Mouse (Mus musculus): ENCODE measurements around the gene Snd1. TPM values are rescaled to one million over a fixed set of nuclear protein-coding genes. Genes with fewer than 3 reads are reported as not detected.

Gene Snd1
- polyA plus RNA-seq, 1 experiment from 2014 or later = 113 TPM

DNA sequence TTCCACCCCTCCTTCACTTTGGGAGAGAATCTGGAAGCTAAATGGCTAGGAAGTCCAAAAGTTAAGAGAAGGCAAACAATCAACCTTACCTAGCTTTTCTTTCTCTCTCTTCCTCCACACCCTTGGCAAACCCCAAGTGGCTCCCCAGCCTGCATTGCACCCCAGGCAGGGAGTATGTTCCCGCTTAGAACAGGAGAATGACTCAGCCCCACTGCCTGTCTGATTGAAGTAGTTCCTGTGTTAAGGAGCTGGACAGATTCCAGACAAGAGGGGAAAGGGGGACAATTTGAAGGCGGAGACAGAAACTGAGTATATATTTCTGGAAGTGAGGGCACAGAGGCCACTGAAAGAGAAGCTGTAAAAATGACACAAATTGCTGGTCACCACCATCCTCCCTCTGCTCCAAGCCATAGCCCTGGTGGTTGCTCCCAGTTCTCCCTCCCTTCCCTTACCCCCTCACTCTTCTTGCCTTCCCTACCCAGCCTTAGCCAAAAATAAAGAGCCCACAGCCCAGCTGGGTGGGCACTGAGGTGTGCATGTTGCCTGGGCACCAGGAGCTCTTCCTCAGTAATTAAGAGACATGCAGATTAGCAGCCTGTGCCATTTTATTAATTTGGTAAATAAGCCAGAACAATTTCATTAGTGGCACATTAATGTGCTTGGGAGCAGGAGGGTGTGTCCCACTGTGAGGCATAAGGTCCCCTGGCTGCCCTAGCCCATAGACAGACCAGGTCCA is 392.7 kb downstream of the Snd1 start:
- Histone ChIP-seq H3K9me3 (ENCODE audit: control insufficient read depth, low read depth, low read length) (no peaks in the 10 kb centered on the region), H3K27ac (ENCODE audit: low read length) (peak overlapping the region; percentile 71; the same call in 1 of the 2 replicates)

DNA sequence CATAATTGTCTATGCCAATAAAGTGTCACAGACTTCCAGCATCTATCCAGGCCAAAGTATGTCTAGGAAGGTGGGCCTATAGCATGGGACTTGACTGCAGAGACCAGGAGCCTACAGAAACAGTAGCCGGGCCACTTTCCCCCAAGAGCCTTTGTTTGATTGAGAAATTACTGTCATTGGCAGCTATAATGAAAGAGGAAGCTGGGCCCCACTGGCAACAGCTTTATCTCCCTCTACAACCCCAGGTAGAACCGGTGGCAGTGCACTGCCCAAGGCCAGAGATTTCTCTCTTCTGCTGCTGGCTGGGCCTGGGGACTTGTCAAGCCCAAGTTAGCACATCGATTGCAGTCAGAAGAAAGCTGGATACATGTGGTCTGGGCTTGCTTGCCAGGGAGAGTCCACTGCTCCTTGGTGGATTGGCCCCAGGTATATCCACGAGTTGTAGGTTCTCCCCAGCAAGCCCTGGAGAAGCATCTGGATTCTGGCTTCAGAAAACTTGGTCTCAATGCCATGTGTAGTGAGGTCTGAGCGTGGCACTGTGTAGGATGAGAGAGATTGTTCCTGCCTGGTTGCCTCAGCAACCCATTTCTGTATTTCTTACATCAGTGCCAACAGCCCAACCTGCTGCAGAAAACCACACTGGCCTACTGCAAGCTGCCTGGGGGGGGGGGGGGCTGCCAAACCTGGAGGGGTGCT is 396.9 kb downstream of the Snd1 start:
- Histone ChIP-seq H3K4me1 (ENCODE audit: control insufficient read depth, insufficient read depth, low read length) (peaks cover 18% of the 10 kb centered on the region), H3K36me3 (ENCODE audit: control insufficient read depth, insufficient read depth, low read length) (peaks cover 13% of the 10 kb centered on the region), H3K27ac (ENCODE audit: low read length) (no peak overlapping the region), H3K4me3 (ENCODE audit: low read depth, low read length) (no peak overlapping the region), H3K27me3 (ENCODE audit: control insufficient read depth, insufficient read depth, low read length) (no peaks in the 10 kb centered on the region), H3K4me2 (replicated peaks; ENCODE audit: low read depth, low read length) (no peak overlapping the region), H3K9ac (replicated peaks; ENCODE audit: low read depth, low read length) (no peak overlapping the region), H3K9me3 (ENCODE audit: control insufficient read depth, low read depth, low read length) (no peaks in the 10 kb centered on the region)
- 77% methylated on average over 5 of the region's 5 CpGs for WGBS
- no peak for ATAC-seq (ENCODE audit: insufficient number of reproducible peaks, insufficient read depth, low FRiP score, low read depth)

More for the DNA sequence above, 392.7 kb downstream of the Snd1 start:
- H3K9ac ChIP-seq (replicated peaks; ENCODE audit: low read depth, low read length) = no peak overlapping the region
- H3K36me3 ChIP-seq (ENCODE audit: control insufficient read depth, insufficient read depth, low read length) = no peaks in the 10 kb centered on the region
- peaks cover 21% of the 10 kb centered on the region for H3K4me1 ChIP-seq (ENCODE audit: control insufficient read depth, insufficient read depth, low read length)
- WGBS = 11% methylated on average over 2 of the region's 2 CpGs
- no peak overlapping the region for H3K4me3 ChIP-seq (ENCODE audit: low read depth, low read length)
- H3K27me3 ChIP-seq (ENCODE audit: control insufficient read depth, insufficient read depth, low read length) = no peaks in the 10 kb centered on the region
- H3K4me2 ChIP-seq (replicated peaks; ENCODE audit: low read depth, low read length) = no peak overlapping the region
- peak; percentile 81 for ATAC-seq (ENCODE audit: insufficient number of reproducible peaks, insufficient read depth, low FRiP score, low read depth)

DNA sequence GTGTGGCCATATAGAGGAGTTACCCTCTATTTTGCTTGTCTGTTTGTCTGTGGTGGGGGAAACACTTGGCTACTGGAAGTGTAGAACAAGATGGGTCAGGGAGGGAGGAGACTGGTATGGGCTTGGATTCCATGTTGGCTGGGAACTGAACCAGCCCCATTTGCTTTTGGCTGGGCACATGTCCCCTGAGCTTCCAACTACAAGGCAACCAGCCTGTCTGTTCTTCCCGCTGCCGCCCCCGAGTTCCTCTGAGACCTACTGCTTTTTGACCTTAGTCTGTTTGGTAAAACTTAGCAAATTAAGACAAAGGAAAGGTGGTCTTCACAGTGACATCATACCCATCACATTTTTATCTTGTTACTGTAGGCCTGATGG is 397.5 kb downstream of the Snd1 start:
- Histone ChIP-seq H3K9ac (replicated peaks; ENCODE audit: low read depth, low read length) (no peak overlapping the region), H3K9me3 (ENCODE audit: control insufficient read depth, low read depth, low read length) (no peaks in the 10 kb centered on the region), H3K27ac (ENCODE audit: low read length) (no peak overlapping the region), H3K4me1 (ENCODE audit: control insufficient read depth, insufficient read depth, low read length) (peaks cover 13% of the 10 kb centered on the region), H3K27me3 (ENCODE audit: control insufficient read depth, insufficient read depth, low read length) (no peaks in the 10 kb centered on the region), H3K4me2 (replicated peaks; ENCODE audit: low read depth, low read length) (no peak overlapping the region), H3K36me3 (ENCODE audit: control insufficient read depth, insufficient read depth, low read length) (peaks cover 13% of the 10 kb centered on the region), H3K4me3 (ENCODE audit: low read depth, low read length) (no peak overlapping the region)
- ATAC-seq (ENCODE audit: insufficient number of reproducible peaks, insufficient read depth, low FRiP score, low read depth) = no peak
- WGBS = 92% methylated on average over 3 of the region's 3 CpGs

DNA sequence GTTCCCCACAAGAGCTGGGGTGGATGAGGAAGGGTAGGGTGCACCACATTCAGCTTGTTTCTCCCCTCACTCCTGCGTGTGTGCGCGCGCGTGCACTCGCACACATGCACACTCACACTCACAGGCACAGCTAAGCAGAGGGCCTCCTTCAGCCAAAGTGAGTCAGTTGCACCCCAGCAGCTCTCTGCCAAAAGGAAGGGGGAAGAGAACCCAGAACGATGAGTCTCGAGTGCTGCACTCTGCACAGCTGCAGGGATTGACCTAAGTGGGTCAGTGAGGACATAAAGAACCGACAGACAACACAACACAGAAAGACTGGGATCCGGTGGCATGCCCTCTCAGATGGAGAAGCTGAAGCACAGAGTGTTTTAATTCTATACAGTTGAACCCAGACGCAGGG is 399.1 kb downstream of the Snd1 start:
- Histone ChIP-seq H3K27me3 (ENCODE audit: control insufficient read depth, insufficient read depth, low read length) (no peaks in the 10 kb centered on the region), H3K4me1 (ENCODE audit: control insufficient read depth, insufficient read depth, low read length) (0 out of 2 replicates have a peak, but pooled peaks cover 6% of the 10 kb centered on the region), H3K27ac (ENCODE audit: low read length) (no peak overlapping the region; the same call in 1 of the 2 replicates), H3K4me2 (replicated peaks; ENCODE audit: low read depth, low read length) (no peak overlapping the region), H3K4me3 (ENCODE audit: low read depth, low read length) (no peak overlapping the region), H3K36me3 (ENCODE audit: control insufficient read depth, insufficient read depth, low read length) (peaks cover 13% of the 10 kb centered on the region), H3K9me3 (ENCODE audit: control insufficient read depth, low read depth, low read length) (no peaks in the 10 kb centered on the region), H3K9ac (replicated peaks; ENCODE audit: low read depth, low read length) (no peak overlapping the region)
- ATAC-seq (ENCODE audit: insufficient number of reproducible peaks, insufficient read depth, low FRiP score, low read depth) = no peak
- 70% methylated on average over 11 of the region's 11 CpGs for WGBS

DNA sequence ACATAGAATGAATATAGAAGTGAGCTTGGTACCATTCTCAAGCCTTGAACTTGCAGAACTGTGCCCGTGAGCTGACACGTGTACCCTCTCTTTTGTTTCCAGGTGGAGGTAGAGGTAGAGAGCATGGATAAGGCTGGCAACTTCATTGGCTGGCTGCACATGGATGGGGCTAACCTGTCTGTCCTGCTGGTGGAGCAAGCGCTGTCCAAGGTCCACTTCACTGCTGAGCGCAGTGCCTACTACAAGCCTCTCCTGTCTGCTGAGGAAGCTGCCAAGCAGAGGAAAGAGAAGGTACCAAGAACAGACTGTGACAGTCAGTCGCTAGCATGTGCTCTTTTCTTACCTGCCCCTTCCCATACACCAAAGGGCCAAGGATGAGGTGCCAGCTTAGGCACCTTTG is 399.8 kb downstream of the Snd1 start:
- no peaks in the 10 kb centered on the region for H3K9me3 ChIP-seq (ENCODE audit: control insufficient read depth, low read depth, low read length)
- no peaks in the 10 kb centered on the region for H3K27me3 ChIP-seq (ENCODE audit: control insufficient read depth, insufficient read depth, low read length)
- WGBS = 90% methylated on average over 5 of the region's 5 CpGs
- H3K36me3 ChIP-seq (ENCODE audit: control insufficient read depth, insufficient read depth, low read length) = peaks cover 13% of the 10 kb centered on the region
- H3K4me2 ChIP-seq (replicated peaks; ENCODE audit: low read depth, low read length) = no peak overlapping the region
- 0 out of 2 replicates have a peak, but pooled peaks cover 6% of the 10 kb centered on the region for H3K4me1 ChIP-seq (ENCODE audit: control insufficient read depth, insufficient read depth, low read length)
- H3K27ac ChIP-seq (ENCODE audit: low read length) = no peak overlapping the region
- no peak for ATAC-seq (ENCODE audit: insufficient number of reproducible peaks, insufficient read depth, low FRiP score, low read depth)
- H3K4me3 ChIP-seq (ENCODE audit: low read depth, low read length) = no peak overlapping the region
- H3K9ac ChIP-seq (replicated peaks; ENCODE audit: low read depth, low read length) = no peak overlapping the region

DNA sequence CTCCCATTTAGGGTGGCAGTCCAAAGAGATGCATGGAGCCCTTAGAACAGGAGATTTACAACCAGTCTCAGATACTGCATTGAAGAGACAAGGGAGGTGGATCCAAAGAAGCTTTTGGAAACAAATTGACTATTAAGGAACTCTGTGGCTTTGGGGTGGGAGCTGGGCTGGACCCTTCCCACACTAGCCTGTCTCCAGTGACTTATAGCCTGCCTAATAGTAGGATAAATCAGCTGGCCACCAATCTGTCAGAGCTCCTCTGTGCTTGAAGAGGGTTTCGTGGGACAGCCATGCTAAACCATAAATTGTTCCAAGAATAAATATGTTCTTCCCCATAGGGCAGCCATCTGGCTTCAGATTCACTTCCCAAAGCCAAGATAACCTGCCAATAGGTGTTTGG is 400.4 kb downstream of the Snd1 start:
- Histone ChIP-seq H3K36me3 (ENCODE audit: control insufficient read depth, insufficient read depth, low read length) (peaks cover 13% of the 10 kb centered on the region), H3K9ac (replicated peaks; ENCODE audit: low read depth, low read length) (no peak overlapping the region), H3K27me3 (ENCODE audit: control insufficient read depth, insufficient read depth, low read length) (no peaks in the 10 kb centered on the region), H3K9me3 (ENCODE audit: control insufficient read depth, low read depth, low read length) (no peaks in the 10 kb centered on the region), H3K4me2 (replicated peaks; ENCODE audit: low read depth, low read length) (no peak overlapping the region), H3K4me3 (ENCODE audit: low read depth, low read length) (no peak overlapping the region), H3K27ac (ENCODE audit: low read length) (no peak overlapping the region), H3K4me1 (ENCODE audit: control insufficient read depth, insufficient read depth, low read length) (0 out of 2 replicates have a peak, but pooled peaks cover 6% of the 10 kb centered on the region)
- ATAC-seq (ENCODE audit: insufficient number of reproducible peaks, insufficient read depth, low FRiP score, low read depth) = no peak
- 66% methylated on average over 1 of the region's 1 CpGs for WGBS

DNA sequence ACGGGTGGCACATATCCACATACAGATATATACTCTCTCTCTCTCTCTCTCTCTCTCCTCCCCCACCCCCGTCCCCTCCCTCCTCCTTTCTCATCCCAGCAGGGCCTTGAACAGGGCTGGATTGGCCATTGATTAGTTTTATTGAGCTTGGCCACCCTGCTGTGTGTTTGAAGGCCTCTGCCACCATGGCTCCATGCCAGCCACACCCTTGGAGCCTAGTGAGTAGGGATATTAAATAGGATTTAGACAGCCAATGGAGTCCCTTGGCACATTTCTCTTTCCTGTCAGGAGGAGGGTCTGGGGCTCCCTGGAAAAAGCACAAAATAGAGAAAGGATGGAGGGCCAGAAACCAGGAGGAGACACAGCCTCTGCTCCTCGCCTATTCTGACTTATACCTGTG is 401.6 kb downstream of the Snd1 start:
- H3K9ac ChIP-seq (replicated peaks; ENCODE audit: low read depth, low read length) = no peak overlapping the region
- H3K27ac ChIP-seq (ENCODE audit: low read length) = no peak overlapping the region
- ATAC-seq (ENCODE audit: insufficient number of reproducible peaks, insufficient read depth, low FRiP score, low read depth) = no peak
- WGBS = 66% methylated on average over 3 of the region's 3 CpGs
- 0 out of 2 replicates have a peak, but pooled peaks cover 6% of the 10 kb centered on the region for H3K4me1 ChIP-seq (ENCODE audit: control insufficient read depth, insufficient read depth, low read length)
- H3K27me3 ChIP-seq (ENCODE audit: control insufficient read depth, insufficient read depth, low read length) = no peaks in the 10 kb centered on the region
- peaks cover 13% of the 10 kb centered on the region for H3K36me3 ChIP-seq (ENCODE audit: control insufficient read depth, insufficient read depth, low read length)
- H3K9me3 ChIP-seq (ENCODE audit: control insufficient read depth, low read depth, low read length) = no peaks in the 10 kb centered on the region
- H3K4me2 ChIP-seq (replicated peaks; ENCODE audit: low read depth, low read length) = no peak overlapping the region
- no peak overlapping the region for H3K4me3 ChIP-seq (ENCODE audit: low read depth, low read length)

DNA sequence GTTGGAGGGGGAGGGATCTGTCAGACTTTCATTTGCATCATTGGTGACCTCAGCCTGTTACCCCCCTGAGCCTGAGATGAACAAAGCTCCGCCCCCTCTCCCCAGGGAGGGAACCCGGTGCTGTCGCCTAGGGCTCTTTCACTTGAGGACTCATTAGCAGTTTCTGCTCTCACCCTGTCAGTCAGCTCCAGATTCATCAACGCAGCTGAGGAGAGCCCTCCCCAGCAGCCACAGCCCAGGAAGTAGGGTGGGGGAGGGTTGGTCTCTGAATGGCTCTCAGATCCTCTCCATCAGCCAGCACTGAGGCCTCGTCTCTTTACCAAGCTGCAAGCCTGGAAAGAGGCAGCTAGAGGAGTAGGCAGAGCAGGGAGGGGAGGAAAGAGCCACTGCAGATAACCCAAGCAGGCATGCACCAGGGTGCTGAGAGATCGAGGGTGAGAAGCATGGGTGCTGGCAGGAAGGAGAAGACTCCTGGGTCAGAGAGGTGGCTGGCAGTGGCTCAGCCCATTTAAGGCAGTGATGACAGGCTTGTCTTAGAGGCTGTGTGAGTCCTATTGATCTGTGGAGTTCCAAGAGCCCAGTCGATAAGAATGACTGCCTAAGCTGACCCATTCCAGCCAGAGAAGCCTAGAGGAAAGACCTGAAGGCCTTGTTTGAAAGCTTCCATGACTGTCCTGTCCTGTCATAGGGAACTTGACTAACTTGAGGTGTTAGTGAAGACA is 403.2 kb downstream of the Snd1 start:
- no peak for ATAC-seq (ENCODE audit: insufficient number of reproducible peaks, insufficient read depth, low FRiP score, low read depth)

More for the DNA sequence above, 403.2 kb downstream of the Snd1 start:
- Histone ChIP-seq H3K9me3 (ENCODE audit: control insufficient read depth, low read depth, low read length) (no peaks in the 10 kb centered on the region), H3K4me2 (replicated peaks; ENCODE audit: low read depth, low read length) (no peak overlapping the region), H3K27me3 (ENCODE audit: control insufficient read depth, insufficient read depth, low read length) (no peaks in the 10 kb centered on the region), H3K4me1 (ENCODE audit: control insufficient read depth, insufficient read depth, low read length) (0 out of 2 replicates have a peak, but pooled peaks cover 6% of the 10 kb centered on the region), H3K27ac (ENCODE audit: low read length) (no peak overlapping the region), H3K36me3 (ENCODE audit: control insufficient read depth, insufficient read depth, low read length) (peaks cover 15% of the 10 kb centered on the region), H3K4me3 (ENCODE audit: low read depth, low read length) (no peak overlapping the region), H3K9ac (replicated peaks; ENCODE audit: low read depth, low read length) (no peak overlapping the region)
- 31% methylated on average over 7 of the region's 7 CpGs for WGBS
